Mouse (Mus musculus): ENCODE data around the gene Pink1. TPM values are rescaled to one million over a fixed set of nuclear protein-coding genes. Genes with fewer than 3 reads are reported as not detected.

The Pink1 gene
- polyA plus RNA-seq, 1 experiment from 2014 or later, result 44.1 TPM

DNA sequence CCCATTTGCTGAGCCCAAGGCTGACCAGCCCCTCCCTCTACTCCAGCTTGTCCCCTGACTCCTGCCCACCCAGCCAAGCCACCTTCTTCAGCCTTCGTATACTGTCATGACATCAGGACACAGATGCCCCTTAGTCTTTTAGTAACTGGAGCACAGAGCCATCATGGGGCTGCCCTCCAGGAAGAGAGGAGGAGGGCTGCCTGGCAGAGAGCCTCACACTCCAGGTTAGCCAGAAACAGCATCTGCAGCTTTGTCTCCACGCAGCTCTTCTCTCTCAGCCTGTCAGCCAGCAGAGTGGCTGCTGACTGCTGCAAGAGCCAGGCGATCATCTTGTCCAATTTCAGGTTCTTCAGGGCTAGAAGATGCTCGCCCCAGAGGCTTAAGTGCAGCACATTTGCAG, 12.3 kb downstream of the Pink1 start:
- Histone ChIP-seq H3K4me3 (ENCODE audit: inconsistent target) (no peak overlapping the region), H3K27ac (no peak overlapping the region), H3K79me2 (ENCODE audit: inconsistent target) (no peaks in the 10 kb centered on the region), H3K36me3 (ENCODE audit: inconsistent target) (peaks cover 74% of the 10 kb centered on the region)
- 92% methylated on average over 4 of the region's 4 CpGs for WGBS (ENCODE audit: missing documents)

DNA sequence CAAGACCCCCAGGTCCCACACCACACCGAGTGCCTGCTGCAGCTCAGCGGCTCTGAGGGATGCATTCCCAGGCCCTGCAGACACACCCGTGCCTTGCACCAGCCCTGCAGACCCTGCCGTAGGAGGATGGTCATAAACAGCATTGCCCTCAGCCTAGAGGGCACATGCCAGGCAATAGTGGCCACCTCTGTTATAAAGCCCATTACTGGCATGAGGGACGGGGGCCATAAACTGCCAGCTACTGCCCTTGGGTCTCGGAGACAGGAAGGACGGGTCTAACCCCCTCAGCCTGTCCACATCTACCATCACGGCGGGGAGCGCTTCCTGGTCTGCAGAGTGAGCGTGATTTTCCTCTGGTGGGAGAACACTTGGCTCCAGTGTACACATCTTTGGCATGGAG, 13.1 kb downstream of the Pink1 start:
- WGBS (ENCODE audit: missing documents), result 95% methylated on average over 11 of the region's 11 CpGs
- Histone ChIP-seq H3K36me3 (ENCODE audit: inconsistent target) (peaks cover 77% of the 10 kb centered on the region), H3K79me2 (ENCODE audit: inconsistent target) (peaks cover 4% of the 10 kb centered on the region; the same call in 1 of the 2 replicates), H3K27ac (no peak overlapping the region), H3K4me3 (ENCODE audit: inconsistent target) (no peak overlapping the region)

DNA sequence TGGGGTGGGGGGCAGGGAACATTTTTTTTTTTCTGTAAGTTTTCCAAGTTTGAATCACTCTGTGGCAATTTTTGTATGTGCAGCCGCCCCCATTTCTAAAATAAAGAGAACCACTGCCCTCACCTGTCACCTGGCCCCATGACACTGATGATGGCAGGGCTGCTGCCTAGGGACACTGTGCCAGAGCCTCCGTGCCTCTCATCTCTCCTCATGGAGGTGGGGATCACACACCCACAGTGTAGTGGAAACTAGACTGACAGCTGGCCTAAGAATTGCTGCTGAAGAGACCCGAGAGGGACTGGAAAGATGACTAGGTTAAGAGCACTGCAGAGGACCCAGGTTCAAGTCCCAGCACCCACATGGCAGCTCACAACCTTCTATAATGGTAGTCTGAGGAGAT, 14.0 kb downstream of the Pink1 start:
- Histone ChIP-seq H3K27ac (no peak overlapping the region), H3K4me3 (ENCODE audit: inconsistent target) (no peak overlapping the region), H3K36me3 (ENCODE audit: inconsistent target) (peaks cover 71% of the 10 kb centered on the region), H3K79me2 (ENCODE audit: inconsistent target) (peaks cover 13% of the 10 kb centered on the region)
- 92% methylated on average over 3 of the region's 3 CpGs for WGBS (ENCODE audit: missing documents)

DNA sequence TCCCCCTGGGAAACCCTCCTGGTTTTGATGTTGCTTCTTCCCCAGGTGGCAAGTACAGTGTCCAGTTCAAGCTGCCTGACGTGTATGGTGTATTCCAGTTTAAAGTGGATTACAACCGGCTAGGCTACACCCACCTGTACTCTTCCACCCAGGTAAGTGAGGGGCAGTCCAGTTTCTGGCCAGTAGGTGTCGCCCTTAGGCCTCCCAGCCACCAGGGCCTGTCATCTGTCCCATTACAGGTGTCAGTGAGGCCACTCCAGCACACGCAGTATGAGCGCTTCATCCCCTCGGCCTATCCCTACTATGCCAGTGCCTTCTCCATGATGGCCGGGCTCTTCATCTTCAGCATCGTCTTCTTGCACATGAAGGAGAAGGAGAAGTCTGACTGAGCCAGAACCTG, 14.5 kb downstream of the Pink1 start:
- peaks cover 66% of the 10 kb centered on the region for H3K36me3 ChIP-seq (ENCODE audit: inconsistent target)
- no peak overlapping the region for H3K27ac ChIP-seq
- 81% methylated on average over 8 of the region's 8 CpGs for WGBS (ENCODE audit: missing documents)
- no peak overlapping the region for H3K4me3 ChIP-seq (ENCODE audit: inconsistent target)
- peaks cover 18% of the 10 kb centered on the region for H3K79me2 ChIP-seq (ENCODE audit: inconsistent target)

DNA sequence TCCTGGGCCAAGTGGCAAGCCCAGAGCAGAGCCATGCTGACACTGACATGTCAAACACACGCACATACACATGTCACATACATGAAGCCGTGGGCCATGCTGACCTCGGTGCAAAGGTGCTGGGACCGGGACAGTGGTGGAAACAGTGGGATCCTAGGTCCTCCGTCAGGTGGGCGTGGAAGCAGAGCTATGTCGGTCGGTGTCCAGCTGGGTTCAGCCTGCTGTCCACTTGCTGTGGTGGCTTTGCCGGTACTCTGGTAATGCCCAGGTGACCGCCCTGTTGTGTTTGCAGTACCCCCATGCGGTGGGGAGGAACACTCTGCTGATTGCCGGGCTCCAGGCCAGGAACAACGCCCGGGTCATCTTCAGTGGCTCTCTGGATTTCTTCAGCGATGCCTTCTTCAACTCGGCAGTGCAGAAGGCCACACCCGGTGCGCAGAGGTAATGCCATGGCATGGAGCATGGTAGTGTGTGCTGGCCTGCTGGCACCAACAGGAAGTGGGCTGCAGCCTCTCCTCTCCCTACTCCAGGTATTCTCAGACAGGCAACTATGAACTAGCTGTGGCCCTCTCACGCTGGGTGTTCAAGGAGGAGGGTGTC, 15.7 kb downstream of the Pink1 start:
- peaks cover 30% of the 10 kb centered on the region for H3K79me2 ChIP-seq (ENCODE audit: inconsistent target)
- no peak overlapping the region for H3K27ac ChIP-seq
- WGBS (ENCODE audit: missing documents), result 97% methylated on average over 17 of the region's 19 CpGs
- H3K4me3 ChIP-seq (ENCODE audit: inconsistent target), result no peak overlapping the region
- H3K36me3 ChIP-seq (ENCODE audit: inconsistent target), result peaks cover 61% of the 10 kb centered on the region

- no peak overlapping the region for H3K27ac ChIP-seq
- peaks cover 34% of the 10 kb centered on the region for H3K36me3 ChIP-seq (ENCODE audit: inconsistent target)
- H3K4me3 ChIP-seq (ENCODE audit: inconsistent target), result no peak overlapping the region
- 73% methylated on average over 12 of the region's 12 CpGs for WGBS (ENCODE audit: missing documents)
- peaks cover 36% of the 10 kb centered on the region for H3K79me2 ChIP-seq (ENCODE audit: inconsistent target)
Observed at GRCm38 (mm10) chr4:138307739-138308138, 18.4 kb downstream of the Pink1 start.

DNA sequence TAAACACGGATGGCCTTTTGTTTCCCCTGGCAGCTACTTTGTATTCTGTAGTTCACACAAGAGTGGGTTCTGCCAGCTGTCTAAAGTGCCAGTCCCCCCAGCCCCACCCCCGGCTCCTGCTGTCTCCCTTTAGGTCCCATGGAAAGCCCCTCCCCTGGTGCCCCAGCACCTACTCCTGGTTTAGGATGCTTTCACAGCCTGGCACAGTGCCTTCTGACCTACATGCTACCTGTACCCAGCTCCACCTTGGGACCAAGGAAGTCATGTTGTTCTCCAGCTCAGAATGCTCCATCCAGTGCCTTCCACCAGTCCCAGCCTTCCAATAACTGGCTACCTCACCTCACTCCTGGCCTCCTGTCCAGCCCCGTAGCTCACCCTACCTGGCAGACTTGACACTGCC, 19.1 kb downstream of the Pink1 start:
- H3K27ac ChIP-seq, result no peak overlapping the region
- peaks cover 27% of the 10 kb centered on the region for H3K36me3 ChIP-seq (ENCODE audit: inconsistent target)
- no peak overlapping the region for H3K4me3 ChIP-seq (ENCODE audit: inconsistent target)
- peaks cover 36% of the 10 kb centered on the region for H3K79me2 ChIP-seq (ENCODE audit: inconsistent target)
- 88% methylated on average over 3 of the region's 3 CpGs for WGBS (ENCODE audit: missing documents)

- WGBS (ENCODE audit: missing documents), result under 1% methylated on average over 64 of the region's 64 CpGs
Observed at GRCm38 (mm10) chr4:138304340-138305104, 21.6 kb downstream of the Pink1 start, which contains the start of gene Ddost. Gene Ddost (plus strand): TSS chr4:138304730.

GRCm38 (mm10) chr4:138303742-138304141, 22.4 kb downstream of the Pink1 start:
- H3K36me3 ChIP-seq (ENCODE audit: inconsistent target), result 0 out of 2 replicates have a peak, but pooled peaks cover 2% of the 10 kb centered on the region
- H3K4me3 ChIP-seq (ENCODE audit: inconsistent target), result peak overlapping the region; percentile 82
- WGBS (ENCODE audit: missing documents), result 7% methylated on average over 18 of the region's 18 CpGs
- H3K27ac ChIP-seq, result peak overlapping the region; percentile 34
- H3K79me2 ChIP-seq (ENCODE audit: inconsistent target), result peaks cover 36% of the 10 kb centered on the region

More at GRCm38 (mm10) chr4:138304340-138305104, 21.6 kb downstream of the Pink1 start, which contains the start of gene Ddost:
- Histone ChIP-seq H3K27ac (peak within 1 kb of the TSS; percentile 34), H3K79me2 (ENCODE audit: inconsistent target) (peaks cover 36% of the 10 kb centered on the region), H3K4me3 (ENCODE audit: inconsistent target) (peak within 1 kb of the TSS; percentile 82), H3K36me3 (ENCODE audit: inconsistent target) (0 out of 2 replicates have a peak, but pooled peaks cover 6% of the 10 kb centered on the region)

DNA sequence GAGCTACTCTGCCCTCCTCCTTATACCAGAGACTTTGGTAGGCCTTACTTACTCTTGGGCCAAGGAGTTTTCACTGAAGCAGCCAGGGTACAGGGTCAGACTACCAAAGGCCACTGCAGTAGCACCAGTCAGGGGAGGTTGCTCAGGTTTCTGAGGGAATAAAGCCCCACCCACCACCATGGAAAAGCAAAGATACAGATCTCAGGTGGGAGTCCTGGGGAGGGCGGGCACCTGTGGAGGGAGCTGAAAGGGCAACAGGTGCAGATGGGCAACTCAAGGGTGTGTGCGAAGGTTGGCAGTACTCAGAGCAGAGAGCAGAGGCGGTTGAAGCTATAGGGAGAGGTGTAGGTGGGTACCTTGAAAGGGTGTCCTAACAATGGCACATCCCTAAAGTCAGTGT, 23.1 kb downstream of the Pink1 start:
- H3K4me3 ChIP-seq (ENCODE audit: inconsistent target), result no peak overlapping the region
- 97% methylated on average over 3 of the region's 3 CpGs for WGBS (ENCODE audit: missing documents)
- H3K79me2 ChIP-seq (ENCODE audit: inconsistent target), result peaks cover 32% of the 10 kb centered on the region
- no peak overlapping the region for H3K27ac ChIP-seq
- H3K36me3 ChIP-seq (ENCODE audit: inconsistent target), result no peaks in the 10 kb centered on the region

DNA sequence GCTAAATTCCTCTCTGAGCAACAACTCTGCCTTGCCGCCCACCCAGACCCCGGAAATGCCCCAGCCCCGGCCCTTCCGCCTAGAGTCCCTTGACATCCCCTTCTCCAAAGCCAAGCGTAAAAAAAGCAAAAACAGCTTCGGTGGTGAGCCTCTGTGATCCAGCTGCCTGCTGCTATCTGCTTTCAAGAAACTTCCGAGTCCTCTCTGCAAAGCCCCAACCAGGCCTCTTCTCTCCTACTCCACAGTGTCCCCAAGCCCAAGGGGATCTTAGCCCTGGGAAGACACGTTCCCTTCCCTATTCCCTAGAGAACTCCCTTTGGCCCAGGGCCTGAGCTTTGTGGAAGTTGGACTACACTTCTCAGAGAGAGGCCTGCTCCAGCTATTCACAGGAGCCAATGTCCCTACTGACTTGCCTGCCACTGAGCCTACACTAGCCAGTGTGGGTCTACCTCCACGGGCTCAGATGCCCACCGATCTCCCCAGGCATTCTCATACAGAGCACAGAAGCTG, 24.8 kb downstream of the Pink1 start:
- Histone ChIP-seq H3K27ac (no peak overlapping the region), H3K4me3 (ENCODE audit: inconsistent target) (no peak overlapping the region), H3K79me2 (ENCODE audit: inconsistent target) (peaks cover 15% of the 10 kb centered on the region), H3K36me3 (ENCODE audit: inconsistent target) (no peaks in the 10 kb centered on the region)
- 95% methylated on average over 10 of the region's 10 CpGs for WGBS (ENCODE audit: missing documents)

- 93% methylated on average over 6 of the region's 14 CpGs for WGBS (ENCODE audit: missing documents)
- Histone ChIP-seq H3K36me3 (ENCODE audit: inconsistent target) (no peaks in the 10 kb centered on the region), H3K27ac (no peak overlapping the region), H3K4me3 (ENCODE audit: inconsistent target) (no peak overlapping the region), H3K79me2 (ENCODE audit: inconsistent target) (no peaks in the 10 kb centered on the region)
Observed at GRCm38 (mm10) chr4:138293949-138294550, 32.1 kb downstream of the Pink1 start.

GRCm38 (mm10) chr4:138293261-138293948, 32.7 kb downstream of the Pink1 start:
- H3K4me3 ChIP-seq (ENCODE audit: inconsistent target), result no peak overlapping the region
- no peaks in the 10 kb centered on the region for H3K79me2 ChIP-seq (ENCODE audit: inconsistent target)
- no peak overlapping the region for H3K27ac ChIP-seq
- 93% methylated on average over 18 of the region's 18 CpGs for WGBS (ENCODE audit: missing documents)
- no peaks in the 10 kb centered on the region for H3K36me3 ChIP-seq (ENCODE audit: inconsistent target)

DNA sequence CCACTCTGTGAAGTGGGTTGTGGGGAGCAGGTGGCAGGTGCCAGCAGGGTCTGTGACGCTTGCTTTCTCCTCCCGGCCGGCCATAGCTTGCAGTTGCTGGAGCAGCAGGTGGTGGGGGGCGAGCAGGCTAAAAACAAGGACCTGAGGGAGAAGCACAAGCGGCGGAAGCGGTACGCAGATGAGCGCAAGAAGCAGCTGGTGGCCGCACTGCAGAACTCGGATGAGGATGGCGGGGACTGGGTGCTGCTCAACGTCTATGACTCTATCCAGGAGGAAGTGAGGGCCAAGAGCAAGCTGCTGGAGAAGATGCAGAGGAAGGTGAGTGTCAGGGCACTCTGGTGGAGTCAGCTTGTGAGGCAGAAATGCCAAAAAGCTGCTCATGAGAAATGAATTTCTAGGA, 34.1 kb downstream of the Pink1 start:
- H3K36me3 ChIP-seq (ENCODE audit: inconsistent target), result no peaks in the 10 kb centered on the region
- no peak overlapping the region for H3K4me3 ChIP-seq (ENCODE audit: inconsistent target)
- H3K27ac ChIP-seq, result no peak overlapping the region
- H3K79me2 ChIP-seq (ENCODE audit: inconsistent target), result no peaks in the 10 kb centered on the region
- WGBS (ENCODE audit: missing documents), result 93% methylated on average over 11 of the region's 13 CpGs
